Mouse (Mus musculus) B cell, adult 62 days (primary cell): ENCODE results near the gene Plac9b. TPM values are rescaled to one million over a fixed set of nuclear protein-coding genes. Genes with fewer than 3 reads are reported as not detected.

Experiments
- total RNA-seq: library from RNA; stranded (reverse); gene quantifications from 4 replicates; pipeline ENCODE4 v1.2.4, GENCODE M21; 2023

The Plac9b gene
- not detected in 4 replicates for total RNA-seq

DNA sequence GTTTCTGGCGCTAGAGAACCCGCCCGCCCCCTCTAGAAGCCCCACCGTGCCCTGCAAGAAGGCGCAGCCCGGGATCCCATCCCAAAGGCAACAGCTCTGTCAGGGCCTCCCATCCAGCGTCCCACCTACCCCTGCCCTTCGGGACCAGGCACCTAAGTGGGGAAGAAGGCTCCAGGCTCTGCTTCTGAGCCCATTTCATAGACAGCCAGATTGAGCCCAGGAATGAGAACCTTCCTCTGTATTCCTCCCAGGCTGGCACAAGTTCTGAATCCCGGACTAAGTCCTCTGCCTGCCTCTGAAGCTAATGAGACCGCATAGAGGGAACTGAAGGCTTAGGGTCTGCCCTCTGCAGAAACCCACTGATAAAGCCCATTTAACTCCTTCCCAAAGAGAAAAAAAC is at the start of gene Plac9b:
Gene Plac9b (minus strand): TSS at position 101 of the 400 bp plus-strand sequence.

GRCm38 (mm10) chr14:26206926-26207247 is 24.6 kb upstream of the Plac9b start, which contains the start of gene Tmem254b:
Tmem254b (minus strand) TSS chr14:26207041.

DNA sequence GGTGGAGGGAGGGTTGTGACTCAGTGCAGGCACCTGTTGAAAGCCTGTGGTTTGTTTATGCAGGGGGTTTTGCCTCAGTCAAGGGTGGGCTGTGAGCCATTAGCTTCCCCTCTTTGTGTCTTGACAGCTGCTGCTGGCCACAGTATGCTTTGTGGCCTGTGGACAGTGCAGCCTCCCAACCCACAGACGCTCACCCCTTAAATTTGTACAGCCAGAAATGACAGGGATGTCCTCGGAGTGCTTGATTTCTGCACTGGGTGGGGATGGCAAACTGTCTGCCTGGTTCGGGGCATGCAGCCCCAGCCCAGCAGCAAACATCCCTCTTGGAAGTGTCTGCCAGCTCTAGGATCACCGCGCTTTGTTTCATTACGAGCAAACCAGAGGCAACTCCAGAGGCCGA is 64.1 kb downstream of the Plac9b start, which contains the start of gene Duxbl2:
Gene Duxbl2 (plus strand): TSS at position 200 of the 400 bp plus-strand sequence.

Other genes with a start within 250 kb of the Plac9b start
- gene Cphx1, start 244.2 kb downstream of the Plac9b start, total RNA-seq = not detected in 4 replicates
- not detected in 4 replicates for gene Duxbl1, start 203.9 kb downstream of the Plac9b start, total RNA-seq
- not detected in 4 replicates for gene Gm9780, start 139.8 kb downstream of the Plac9b start, total RNA-seq
- 12.3 to 19.9 TPM (median 17.0 TPM) in 4 replicates for gene Tmem254c, start 115.1 kb downstream of the Plac9b start, total RNA-seq
- gene Cphx2, start 101.0 kb downstream of the Plac9b start, total RNA-seq = not detected in 4 replicates
- gene Cphx3, start 100.2 kb downstream of the Plac9b start, total RNA-seq = not detected in 4 replicates
- not detected in 4 replicates for gene Duxbl2, start 64.1 kb downstream of the Plac9b start, total RNA-seq
- gene Tmem254b, start 24.6 kb upstream of the Plac9b start, total RNA-seq = 3.6 to 8.0 TPM (median 6.2 TPM) in 4 replicates
- not detected in 4 replicates for gene Duxbl3, start 75.5 kb upstream of the Plac9b start, total RNA-seq